Mouse (Mus musculus): Measurements from ENCODE around the gene Snrpn. TPM values are rescaled to one million over a fixed set of nuclear protein-coding genes. Genes with fewer than 3 reads are reported as not detected.
"Not testable (repeated sequence)": the region's sequence is repeated elsewhere in the genome, so short reads cannot be mapped to it uniquely, and the experiment has no call there.

Gene Snrpn
- 775 and 949 TPM in 2 replicates for polyA plus RNA-seq (2014; fragmentation: Nextera tagmentation; extraction: Ambion mirVana)

DNA sequence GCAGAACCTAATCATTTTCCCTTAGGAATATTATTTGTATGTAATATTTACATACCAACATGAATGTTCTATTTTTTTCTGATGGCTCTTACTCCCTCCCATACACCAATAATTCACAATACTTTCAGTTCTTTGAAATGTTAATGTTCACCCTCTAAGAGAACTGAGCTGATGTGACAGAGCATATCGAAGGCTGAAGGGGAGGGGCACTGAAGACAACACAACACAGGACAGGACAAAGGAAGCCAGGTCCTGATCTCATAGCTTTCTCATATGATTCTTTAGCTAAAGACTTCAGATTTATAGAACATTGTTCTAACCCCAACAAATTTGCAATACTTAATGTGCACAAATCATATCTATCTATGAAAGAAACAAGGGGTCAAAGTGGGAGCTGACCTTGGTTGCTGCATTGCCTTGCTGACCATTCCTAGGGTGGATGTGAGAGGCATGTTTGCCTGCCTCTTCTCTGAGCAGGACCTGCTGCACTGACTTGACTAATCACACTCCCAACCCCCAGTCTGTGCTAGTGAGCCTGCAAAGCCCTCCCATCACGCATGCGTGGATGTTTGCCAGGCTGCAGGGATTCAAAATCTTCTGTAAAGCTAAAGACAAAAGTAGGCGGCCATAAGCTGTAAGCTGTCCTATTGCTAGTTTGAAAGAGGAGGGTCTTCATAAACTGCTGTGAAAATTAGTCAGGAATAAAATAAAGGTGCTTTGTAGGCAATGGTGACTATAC is at the start of gene Snrpn:
Gene Snrpn (minus strand): TSS at position 478 of the 739 bp plus-strand sequence.
- WGBS, result 41% methylated on average over 4 of the region's 4 CpGs
- H3K27ac ChIP-seq (replicated peaks; ENCODE audit: low read depth, low read length), result peak within 1 kb of the TSS; percentile 62
- no peaks in the 10 kb centered on the region for H3K4me1 ChIP-seq (ENCODE audit: control insufficient read depth, insufficient read depth, low read length)
- no peak within 1 kb of the TSS for H3K9ac ChIP-seq (replicated peaks; ENCODE audit: low read length)
- no peaks in the 10 kb centered on the region for H3K36me3 ChIP-seq (ENCODE audit: control insufficient read depth, insufficient read depth, low read length)
- peak within 1 kb of the TSS; percentile 22 for H3K4me2 ChIP-seq (ENCODE audit: low read length)
- DNase-seq (peak; percentile 90), ATAC-seq (ENCODE audit: low FRiP score, low TSS enrichment) (peak; percentile 78)
- H3K27me3 ChIP-seq (ENCODE audit: control insufficient read depth, insufficient read depth, low read length), result no peaks in the 10 kb centered on the region
- H3K9me3 ChIP-seq (ENCODE audit: control insufficient read depth, low read length), result no peaks in the 10 kb centered on the region
- no peak within 1 kb of the TSS for H3K4me3 ChIP-seq (replicated peaks; ENCODE audit: low read depth, low read length)

DNA sequence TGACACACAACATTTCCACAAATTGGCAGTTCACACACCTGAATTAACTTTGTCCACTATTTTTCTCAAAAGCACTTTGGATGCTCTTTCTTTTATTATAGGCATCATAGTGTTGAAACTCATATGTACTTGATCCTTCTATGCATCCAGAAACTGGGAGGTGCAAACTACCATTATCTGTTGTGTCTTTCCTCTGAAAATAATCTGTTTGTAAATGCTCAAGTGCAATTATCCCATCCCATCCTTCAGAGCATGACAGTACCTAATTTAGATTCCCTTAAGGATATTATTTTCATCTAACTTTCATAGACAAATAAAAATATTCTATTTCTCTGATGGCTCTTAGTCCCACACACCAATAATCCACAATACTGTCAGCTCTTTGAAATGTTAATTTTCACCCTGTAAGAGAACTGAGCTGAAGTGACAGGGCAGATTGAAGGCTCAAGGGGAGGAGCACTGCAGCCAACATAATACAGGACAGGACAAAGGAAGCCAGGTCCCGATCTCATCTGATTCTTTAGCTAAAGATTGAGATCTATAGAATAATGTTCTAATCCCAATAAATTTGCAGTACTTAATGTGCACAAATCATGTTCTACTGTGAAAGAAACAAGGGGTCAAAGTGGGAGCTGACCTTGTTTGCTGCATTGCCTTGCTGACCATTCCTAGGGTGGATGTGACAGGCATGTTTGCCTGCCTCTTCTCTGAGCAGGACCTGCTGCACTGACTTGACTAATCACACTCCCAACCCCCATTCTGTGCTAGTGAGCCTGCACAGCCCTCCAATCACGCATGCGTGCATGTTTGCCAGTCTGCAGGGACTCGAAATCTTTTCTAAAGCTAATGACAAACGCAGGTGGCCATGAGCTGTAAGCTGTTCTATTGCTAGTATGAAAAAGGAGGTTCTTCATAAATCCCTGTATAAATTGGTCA is 30.5 kb upstream of the Snrpn start:
- no peaks in the 10 kb centered on the region for H3K27me3 ChIP-seq (ENCODE audit: control insufficient read depth, insufficient read depth, low read length)
- DNase-seq (peak; percentile 90), ATAC-seq (ENCODE audit: low FRiP score, low TSS enrichment) (peak; percentile 92)
- WGBS, result 43% methylated on average over 5 of the region's 5 CpGs
- no peak overlapping the region for H3K9ac ChIP-seq (replicated peaks; ENCODE audit: low read length)
- peak overlapping the region; percentile 33 for H3K4me2 ChIP-seq (ENCODE audit: low read length)
- peak overlapping the region; percentile 22; the same call in 1 of the 2 replicates for H3K4me3 ChIP-seq (replicated peaks; ENCODE audit: low read depth, low read length)
- H3K9me3 ChIP-seq (ENCODE audit: control insufficient read depth, low read length), result no peaks in the 10 kb centered on the region
- no peaks in the 10 kb centered on the region for H3K36me3 ChIP-seq (ENCODE audit: control insufficient read depth, insufficient read depth, low read length)
- H3K4me1 ChIP-seq (ENCODE audit: control insufficient read depth, insufficient read depth, low read length), result no peaks in the 10 kb centered on the region
- H3K27ac ChIP-seq (replicated peaks; ENCODE audit: low read depth, low read length), result peak overlapping the region; percentile 82

DNA sequence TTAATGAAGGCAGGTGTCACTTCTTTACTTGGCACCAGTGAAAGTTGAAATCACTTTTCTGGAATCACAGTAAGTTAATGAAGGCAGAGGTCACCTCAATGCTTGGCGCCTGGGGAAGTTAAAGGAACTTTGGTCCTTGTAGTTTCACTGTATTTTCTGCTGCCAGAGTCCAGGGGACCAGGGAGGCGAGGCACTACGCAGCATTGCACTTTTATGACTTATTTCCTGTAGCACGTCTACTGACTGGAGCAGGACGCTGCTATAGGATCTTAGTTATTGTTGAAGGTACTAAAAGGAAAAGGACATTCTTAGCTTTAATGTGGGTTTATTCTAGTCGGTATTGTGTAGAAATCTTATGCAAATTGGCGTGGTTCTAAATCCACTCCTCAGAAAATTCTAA is 14.7 kb downstream of the Snrpn start:
- no peak overlapping the region for H3K4me2 ChIP-seq (ENCODE audit: low read length)
- no peak overlapping the region for H3K27ac ChIP-seq (replicated peaks; ENCODE audit: low read depth, low read length)
- WGBS, result 76% methylated on average over 7 of the region's 7 CpGs
- H3K27me3 ChIP-seq (ENCODE audit: control insufficient read depth, insufficient read depth, low read length), result no peaks in the 10 kb centered on the region
- no peak overlapping the region for H3K4me3 ChIP-seq (replicated peaks; ENCODE audit: low read depth, low read length)
- H3K9me3 ChIP-seq (ENCODE audit: control insufficient read depth, low read length), result no peaks in the 10 kb centered on the region
- H3K9ac ChIP-seq (replicated peaks; ENCODE audit: low read length), result no peak overlapping the region
- H3K4me1 ChIP-seq (ENCODE audit: control insufficient read depth, insufficient read depth, low read length), result no peaks in the 10 kb centered on the region
- H3K36me3 ChIP-seq (ENCODE audit: control insufficient read depth, insufficient read depth, low read length), result no peaks in the 10 kb centered on the region
- ATAC-seq (ENCODE audit: low FRiP score, low TSS enrichment) (no peak), DNase-seq (no peak)

DNA sequence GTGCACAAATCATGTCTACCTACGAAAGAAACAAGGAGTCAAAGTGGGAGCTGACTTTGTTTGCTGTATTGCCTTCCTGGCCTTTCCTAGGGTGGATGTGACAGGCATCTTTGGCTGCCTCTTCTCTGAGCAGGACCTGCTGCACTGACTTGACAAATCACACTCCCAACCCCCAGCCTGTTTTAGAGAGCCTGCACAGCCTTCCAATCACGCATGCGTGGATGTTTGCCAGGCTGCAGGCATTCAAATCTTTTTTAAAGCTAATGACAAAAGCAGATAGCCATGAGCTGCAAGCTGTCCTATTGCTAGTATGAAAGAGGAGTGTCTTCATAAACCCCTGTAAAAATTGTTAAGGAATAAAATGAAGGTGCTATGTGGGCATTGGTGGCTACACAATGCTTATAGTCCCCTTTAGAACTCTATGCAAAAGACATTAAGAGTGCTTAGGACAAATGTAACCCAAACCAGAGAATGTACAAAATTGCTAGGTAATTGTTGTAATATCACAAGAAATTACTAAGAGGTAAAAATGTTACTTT is 16.9 kb downstream of the Snrpn start:
- not testable (repeated sequence) for H3K27ac ChIP-seq (replicated peaks; ENCODE audit: low read depth, low read length); H3K4me3 ChIP-seq (replicated peaks; ENCODE audit: low read depth, low read length); H3K36me3 ChIP-seq (ENCODE audit: control insufficient read depth, insufficient read depth, low read length); H3K9me3 ChIP-seq (ENCODE audit: control insufficient read depth, low read length); H3K4me2 ChIP-seq (ENCODE audit: low read length); H3K4me1 ChIP-seq (ENCODE audit: control insufficient read depth, insufficient read depth, low read length); H3K27me3 ChIP-seq (ENCODE audit: control insufficient read depth, insufficient read depth, low read length); H3K9ac ChIP-seq (replicated peaks; ENCODE audit: low read length); ATAC-seq (ENCODE audit: low FRiP score, low TSS enrichment)
- 42% methylated on average over 3 of the region's 3 CpGs for WGBS
- peak; percentile 11 for DNase-seq

DNA sequence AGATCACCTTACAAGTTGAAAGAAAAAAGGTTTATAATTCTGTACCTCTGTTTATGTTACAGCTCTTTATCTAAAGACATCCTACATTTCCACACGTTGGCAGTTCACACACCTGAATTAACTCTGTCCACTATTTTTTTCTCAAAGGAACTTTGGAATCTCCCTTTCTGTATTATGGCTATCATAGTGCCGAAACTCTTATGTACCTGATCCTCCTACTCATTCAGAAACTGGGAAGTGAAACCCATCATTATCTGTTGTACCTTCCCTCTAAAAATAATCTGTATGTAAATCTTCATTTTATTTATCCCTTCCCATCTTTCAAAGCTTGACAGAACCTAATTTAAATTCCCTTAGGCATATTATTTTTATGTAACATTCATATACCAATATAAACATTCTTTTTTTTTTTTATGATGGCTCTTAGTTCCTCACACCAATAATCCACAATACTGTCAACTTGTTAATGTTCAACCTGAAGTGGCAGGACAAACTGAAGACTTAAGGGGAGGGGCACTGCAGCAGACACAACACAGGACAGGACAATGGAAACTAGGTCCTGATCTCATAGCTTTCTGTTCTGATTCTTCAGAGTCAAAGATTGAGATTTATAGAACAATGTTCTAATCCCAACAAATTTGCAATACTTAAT is 17.5 kb downstream of the Snrpn start:
- 73% methylated on average over 2 of the region's 2 CpGs for WGBS
- ATAC-seq (ENCODE audit: low FRiP score, low TSS enrichment) (no peak), DNase-seq (no peak)
- H3K4me1 ChIP-seq (ENCODE audit: control insufficient read depth, insufficient read depth, low read length), result no peaks in the 10 kb centered on the region
- no peaks in the 10 kb centered on the region for H3K9me3 ChIP-seq (ENCODE audit: control insufficient read depth, low read length)
- no peak overlapping the region for H3K27ac ChIP-seq (replicated peaks; ENCODE audit: low read depth, low read length)
- H3K36me3 ChIP-seq (ENCODE audit: control insufficient read depth, insufficient read depth, low read length), result no peaks in the 10 kb centered on the region
- no peak overlapping the region for H3K4me3 ChIP-seq (replicated peaks; ENCODE audit: low read depth, low read length)
- no peak overlapping the region for H3K4me2 ChIP-seq (ENCODE audit: low read length)
- H3K27me3 ChIP-seq (ENCODE audit: control insufficient read depth, insufficient read depth, low read length), result no peaks in the 10 kb centered on the region
- no peak overlapping the region for H3K9ac ChIP-seq (replicated peaks; ENCODE audit: low read length)

DNA sequence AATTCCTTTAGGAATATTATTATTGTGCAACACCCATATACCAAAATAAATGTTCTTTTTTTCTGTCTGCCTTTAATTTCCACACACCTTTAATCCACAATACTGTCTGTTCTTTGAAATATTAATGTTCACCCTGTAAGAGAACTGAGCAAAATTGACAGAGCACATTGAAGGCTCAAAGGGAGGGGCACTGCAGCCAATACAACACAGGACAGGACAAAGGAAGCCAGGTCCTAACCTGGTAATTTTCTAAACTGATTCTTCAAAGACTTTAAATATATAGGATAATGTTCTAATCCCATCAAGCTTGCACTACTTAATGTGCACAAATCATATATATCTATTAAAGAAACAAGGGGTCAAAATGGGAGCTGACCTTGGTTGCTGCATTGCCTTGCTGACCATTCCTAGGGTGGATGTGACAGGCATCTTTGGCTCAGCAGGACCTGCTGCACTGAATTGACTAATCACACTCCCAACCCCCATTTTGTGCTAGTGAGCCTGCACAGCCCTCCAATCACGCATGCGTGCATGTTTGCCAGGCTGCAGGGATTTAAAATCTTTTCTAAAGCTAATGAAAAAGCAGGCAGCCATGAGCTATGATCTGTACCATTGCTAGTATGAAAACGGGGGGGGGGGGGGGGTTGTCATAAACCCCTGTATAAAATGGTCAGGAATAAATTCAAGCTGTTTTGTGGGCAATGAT is 42.7 kb downstream of the Snrpn start:
- peak; percentile 89 for DNase-seq

DNA sequence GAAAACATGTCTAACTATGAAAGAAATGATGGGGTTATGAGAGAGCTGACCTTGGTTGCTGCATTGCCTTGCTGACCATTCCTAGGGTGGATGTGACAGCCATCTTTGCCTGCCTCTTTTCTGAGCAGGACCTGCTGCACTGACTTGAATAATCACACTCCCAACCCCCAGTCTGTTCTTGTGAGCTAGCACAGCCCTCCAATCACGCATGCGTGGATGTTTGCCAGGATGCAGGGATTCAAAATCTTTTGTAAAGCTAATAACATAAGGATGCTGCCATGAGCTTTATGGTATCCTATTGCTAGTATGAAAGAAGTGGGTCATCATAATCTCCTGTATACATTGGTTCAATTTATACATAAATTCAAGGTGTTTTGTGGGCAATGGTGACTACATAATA is 63.7 kb downstream of the Snrpn start:
- no peak overlapping the region for H3K4me2 ChIP-seq (ENCODE audit: low read length)
- ATAC-seq (ENCODE audit: low FRiP score, low TSS enrichment) (no peak), DNase-seq (peak; percentile 64)
- no peaks in the 10 kb centered on the region for H3K9me3 ChIP-seq (ENCODE audit: control insufficient read depth, low read length)
- no peaks in the 10 kb centered on the region for H3K4me1 ChIP-seq (ENCODE audit: control insufficient read depth, insufficient read depth, low read length)
- no peaks in the 10 kb centered on the region for H3K36me3 ChIP-seq (ENCODE audit: control insufficient read depth, insufficient read depth, low read length)
- no peak overlapping the region for H3K9ac ChIP-seq (replicated peaks; ENCODE audit: low read length)
- no peak overlapping the region for H3K4me3 ChIP-seq (replicated peaks; ENCODE audit: low read depth, low read length)
- no peak overlapping the region for H3K27ac ChIP-seq (replicated peaks; ENCODE audit: low read depth, low read length)
- no peaks in the 10 kb centered on the region for H3K27me3 ChIP-seq (ENCODE audit: control insufficient read depth, insufficient read depth, low read length)
- 68% methylated on average over 2 of the region's 2 CpGs for WGBS

More for the DNA sequence above, 42.7 kb downstream of the Snrpn start:
- H3K36me3 ChIP-seq (ENCODE audit: control insufficient read depth, insufficient read depth, low read length), result no peaks in the 10 kb centered on the region
- no peak overlapping the region; the same call in 1 of the 2 replicates for H3K9ac ChIP-seq (replicated peaks; ENCODE audit: low read length)
- peak; percentile 88 for ATAC-seq (ENCODE audit: low FRiP score, low TSS enrichment)
- peak overlapping the region; percentile 39 for H3K4me2 ChIP-seq (ENCODE audit: low read length)
- WGBS, result 42% methylated on average over 3 of the region's 3 CpGs
- no peaks in the 10 kb centered on the region for H3K27me3 ChIP-seq (ENCODE audit: control insufficient read depth, insufficient read depth, low read length)
- no peaks in the 10 kb centered on the region for H3K9me3 ChIP-seq (ENCODE audit: control insufficient read depth, low read length)
- no peaks in the 10 kb centered on the region for H3K4me1 ChIP-seq (ENCODE audit: control insufficient read depth, insufficient read depth, low read length)
- peak overlapping the region; percentile 13; the same call in 1 of the 2 replicates for H3K4me3 ChIP-seq (replicated peaks; ENCODE audit: low read depth, low read length)
- peak overlapping the region; percentile 83 for H3K27ac ChIP-seq (replicated peaks; ENCODE audit: low read depth, low read length)
